Mouse (Mus musculus) testis, postnatal 10 days (tissue): Measurements from ENCODE around the gene Gm17617.

Source experiments
- DNase-seq: peaks from one replicate; pipeline ENCODE4 v3.0.0; 2021; ENCODE audit warnings: low spot score

Gm17617 gene

DNA sequence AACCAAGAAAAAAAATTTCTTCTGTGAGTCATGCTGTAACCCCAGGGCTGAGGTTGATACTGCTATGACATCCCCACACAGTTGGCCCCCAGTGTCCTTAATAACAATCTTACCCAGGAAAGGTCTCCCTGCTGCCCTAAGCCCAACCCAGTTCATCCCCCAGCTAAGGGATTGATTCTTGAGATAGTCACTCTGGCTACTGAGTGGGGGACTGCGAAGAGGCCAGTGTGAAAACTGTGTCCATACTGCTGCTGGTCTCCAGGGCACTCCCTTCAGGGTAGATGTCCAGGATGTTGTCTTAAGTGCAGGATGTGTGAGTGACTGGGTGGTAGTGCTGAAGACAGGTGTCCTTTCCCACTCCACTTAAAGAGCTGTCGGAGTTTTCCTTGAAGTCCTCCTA lies at the start of gene Gm17617:
TSS of gene Gm17617 (minus strand) at position 101 of the 400 bp plus-strand sequence.
- no peak for DNase-seq

GRCm38 (mm10) chr13:55182173-55182894 lies 49.0 kb upstream of the Gm17617 start:
- peak; percentile 76 for DNase-seq

DNA sequence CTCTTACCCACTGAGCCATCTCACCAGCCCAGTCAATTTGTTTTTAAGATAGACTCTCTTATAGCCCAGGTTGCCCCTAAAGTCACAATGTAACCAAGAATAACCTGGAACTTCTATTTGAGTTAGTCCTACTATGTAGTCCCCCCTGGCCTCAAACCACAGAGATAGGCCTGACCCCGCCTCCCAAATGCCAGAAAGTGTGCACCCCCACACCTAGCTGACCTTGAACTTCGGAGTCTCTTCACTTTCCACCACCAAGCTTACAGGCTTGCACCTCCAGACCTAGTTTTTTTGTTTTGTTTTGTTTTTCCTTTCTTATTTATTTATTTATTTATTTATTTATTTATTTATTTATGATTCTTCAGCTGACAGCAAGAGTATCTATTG lies 48.4 kb upstream of the Gm17617 start:
- no peak for DNase-seq

DNA sequence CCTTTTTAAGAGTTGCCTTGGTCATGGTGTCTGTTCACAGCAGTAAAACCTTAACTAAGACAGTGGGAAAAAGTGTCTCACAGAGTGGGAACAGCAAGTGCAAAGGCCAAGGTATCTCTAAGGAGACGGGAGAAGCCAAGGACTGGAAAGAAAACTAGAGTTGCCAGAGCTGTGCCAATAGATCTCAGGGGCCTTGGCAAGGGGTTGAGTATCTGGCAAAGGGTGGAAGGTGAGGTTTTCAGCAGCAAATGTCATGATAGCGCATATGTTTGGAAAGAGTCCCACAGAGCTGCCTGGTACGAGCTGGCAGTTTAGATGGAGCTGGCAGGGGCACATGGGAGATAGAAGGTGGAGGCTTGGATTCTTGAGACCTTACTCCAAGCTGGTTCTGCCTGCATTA lies 46.2 kb upstream of the Gm17617 start:
- no peak for DNase-seq

DNA sequence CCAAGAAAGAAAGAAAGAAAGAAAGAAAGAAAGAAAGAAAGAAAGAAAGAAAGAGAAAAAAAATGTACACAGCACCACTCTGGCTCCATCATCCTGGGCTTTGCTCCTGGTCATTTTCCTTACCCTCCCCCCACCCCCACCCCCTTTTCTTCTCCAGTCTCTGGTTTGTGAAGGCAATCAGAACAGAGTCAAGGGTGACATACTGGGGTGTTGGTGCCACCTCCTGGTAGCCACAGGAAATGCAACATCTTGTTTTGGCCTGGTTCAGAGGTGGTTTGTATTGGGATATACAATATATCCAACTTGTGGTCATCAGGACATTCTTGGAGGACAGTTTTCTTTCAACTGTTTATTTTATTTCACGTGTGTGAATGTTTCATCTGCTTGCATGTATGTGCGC lies 45.2 kb upstream of the Gm17617 start:
- peak; percentile 84 for DNase-seq

DNA sequence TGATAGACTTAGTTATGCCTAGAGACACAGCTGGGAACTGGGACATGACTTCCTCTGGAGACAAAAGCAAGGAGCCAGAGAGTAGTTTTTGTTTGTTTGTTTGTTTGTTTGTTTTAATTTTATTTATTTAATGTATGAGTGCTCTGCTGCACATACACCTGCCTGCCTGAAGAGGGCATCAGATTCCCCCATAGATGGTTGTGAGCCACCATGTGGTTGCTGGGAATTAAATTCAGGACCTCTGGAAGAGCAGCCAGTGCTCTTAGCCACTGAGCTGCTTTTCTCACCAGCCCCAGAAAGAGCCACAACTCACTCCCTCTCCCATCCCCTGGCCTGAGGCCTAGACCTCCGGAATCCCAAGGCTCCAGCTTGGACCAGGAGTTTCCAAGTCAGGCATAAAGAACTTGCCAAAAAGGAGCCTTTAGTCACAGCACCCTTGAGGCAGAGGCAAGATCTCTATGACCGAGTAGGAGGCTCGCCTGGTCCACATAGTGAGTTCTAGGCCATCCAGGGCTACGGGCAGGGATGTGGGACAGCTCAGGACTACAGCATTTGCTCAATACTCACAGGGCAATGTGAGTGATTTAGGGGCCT lies 44.7 kb upstream of the Gm17617 start:
- no peak for DNase-seq

GRCm38 (mm10) chr13:55176265-55176664 lies 42.9 kb upstream of the Gm17617 start:
- no peak for DNase-seq

DNA sequence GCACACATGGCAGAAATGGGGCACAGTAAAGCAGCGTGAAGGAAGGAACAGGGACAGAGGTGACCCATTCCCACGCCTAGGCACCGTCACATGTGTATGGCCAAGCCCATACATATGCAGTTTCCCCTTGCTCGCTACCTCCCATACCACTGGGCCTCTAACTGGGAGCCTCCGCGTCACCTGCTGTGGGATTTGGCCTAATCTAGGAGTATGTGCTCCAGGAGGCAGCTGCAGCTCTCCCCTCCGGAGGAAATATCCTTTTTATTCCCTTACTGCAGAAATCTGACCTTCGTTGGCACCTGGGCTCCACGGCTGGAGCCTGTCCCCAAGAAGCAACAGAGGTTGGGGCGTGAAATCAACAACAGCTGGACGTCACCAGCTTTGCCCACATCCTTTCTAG lies 41.0 kb upstream of the Gm17617 start:
- no peak for DNase-seq

DNA sequence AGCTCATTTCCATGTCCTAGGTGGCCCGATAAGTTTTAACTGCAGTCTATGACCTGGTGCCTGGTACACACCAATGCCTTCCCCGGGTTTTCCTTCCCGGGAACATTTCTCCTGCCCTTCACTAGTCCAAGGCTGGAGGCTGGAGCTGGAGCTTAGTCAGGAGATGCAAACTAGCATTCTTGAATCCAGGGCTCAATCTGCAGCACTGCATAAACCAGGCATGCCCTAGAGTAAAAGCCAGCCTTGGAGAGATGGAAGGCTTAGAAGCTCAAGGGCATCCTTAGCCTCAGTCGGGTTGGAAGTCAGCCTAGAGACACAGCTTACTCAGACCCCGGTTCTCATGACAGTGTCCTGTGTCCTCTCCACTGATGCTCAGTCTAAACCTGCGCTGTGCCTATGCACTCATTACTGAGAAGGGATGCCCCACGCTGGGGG lies 39.0 kb upstream of the Gm17617 start:
- no peak for DNase-seq

DNA sequence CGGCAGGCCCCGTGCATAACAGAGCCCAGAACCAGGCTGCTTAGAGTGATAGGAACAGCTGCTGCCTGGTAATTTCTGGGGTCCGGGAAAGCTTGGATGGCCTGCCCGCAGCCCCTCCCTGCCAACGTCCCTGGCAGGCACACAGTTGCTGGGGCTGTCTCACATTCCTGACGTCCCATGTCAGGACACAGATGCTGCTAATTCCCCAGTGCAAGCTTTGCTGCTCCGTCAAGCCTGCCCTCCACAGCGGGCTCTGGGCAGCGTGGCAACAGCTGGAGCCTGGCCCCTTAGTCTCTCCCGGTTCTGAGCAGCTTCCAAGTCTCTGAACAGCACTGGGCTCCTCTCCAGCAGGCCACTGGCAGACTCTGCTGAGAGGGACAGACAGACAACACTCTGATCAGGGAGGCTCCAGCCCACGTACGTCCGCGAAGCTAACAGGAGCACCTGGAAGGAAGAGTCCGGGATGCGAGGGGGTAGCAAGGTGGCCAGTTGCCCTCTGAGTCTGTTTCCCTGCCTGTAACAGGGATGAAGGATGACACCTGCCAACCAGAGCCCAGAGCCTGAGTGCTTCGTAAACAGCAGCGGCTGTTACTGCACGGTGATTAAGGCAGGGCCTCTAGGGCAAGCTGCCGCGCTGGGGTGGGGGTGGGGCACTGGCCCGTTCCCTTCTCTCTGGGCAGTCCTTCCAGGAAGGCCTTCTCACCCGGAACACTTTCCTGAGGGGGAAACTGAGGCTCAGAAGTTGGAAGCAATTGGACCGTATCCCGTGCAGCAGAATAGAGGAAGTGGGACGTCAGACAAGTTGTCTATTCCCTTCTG lies 38.4 kb upstream of the Gm17617 start:
- DNase-seq = peak; percentile 69

GRCm38 (mm10) chr13:55168958-55169369 lies 35.6 kb upstream of the Gm17617 start:
- peak; percentile 82 for DNase-seq

- DNase-seq = no peak
Observed at GRCm38 (mm10) chr13:55168255-55168654, 34.9 kb upstream of the Gm17617 start.

DNA sequence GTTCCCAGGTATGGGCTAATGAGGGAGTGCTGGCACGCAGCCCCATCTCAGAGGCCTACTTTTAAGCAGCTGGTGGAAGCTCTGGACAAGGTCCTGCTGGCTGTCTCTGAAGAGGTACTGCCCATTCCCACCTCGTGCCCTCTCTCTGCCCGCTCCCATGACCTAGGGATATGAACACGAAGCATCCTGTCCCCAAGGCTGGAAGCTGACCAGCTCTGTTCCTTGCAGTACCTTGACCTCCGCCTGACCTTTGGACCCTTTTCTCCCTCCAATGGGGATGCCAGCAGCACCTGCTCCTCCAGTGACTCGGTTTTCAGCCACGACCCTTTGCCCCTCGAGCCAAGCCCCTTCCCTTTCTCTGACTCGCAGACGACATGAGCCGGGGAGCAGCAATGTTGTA lies 34.5 kb upstream of the Gm17617 start:
- no peak for DNase-seq

DNA sequence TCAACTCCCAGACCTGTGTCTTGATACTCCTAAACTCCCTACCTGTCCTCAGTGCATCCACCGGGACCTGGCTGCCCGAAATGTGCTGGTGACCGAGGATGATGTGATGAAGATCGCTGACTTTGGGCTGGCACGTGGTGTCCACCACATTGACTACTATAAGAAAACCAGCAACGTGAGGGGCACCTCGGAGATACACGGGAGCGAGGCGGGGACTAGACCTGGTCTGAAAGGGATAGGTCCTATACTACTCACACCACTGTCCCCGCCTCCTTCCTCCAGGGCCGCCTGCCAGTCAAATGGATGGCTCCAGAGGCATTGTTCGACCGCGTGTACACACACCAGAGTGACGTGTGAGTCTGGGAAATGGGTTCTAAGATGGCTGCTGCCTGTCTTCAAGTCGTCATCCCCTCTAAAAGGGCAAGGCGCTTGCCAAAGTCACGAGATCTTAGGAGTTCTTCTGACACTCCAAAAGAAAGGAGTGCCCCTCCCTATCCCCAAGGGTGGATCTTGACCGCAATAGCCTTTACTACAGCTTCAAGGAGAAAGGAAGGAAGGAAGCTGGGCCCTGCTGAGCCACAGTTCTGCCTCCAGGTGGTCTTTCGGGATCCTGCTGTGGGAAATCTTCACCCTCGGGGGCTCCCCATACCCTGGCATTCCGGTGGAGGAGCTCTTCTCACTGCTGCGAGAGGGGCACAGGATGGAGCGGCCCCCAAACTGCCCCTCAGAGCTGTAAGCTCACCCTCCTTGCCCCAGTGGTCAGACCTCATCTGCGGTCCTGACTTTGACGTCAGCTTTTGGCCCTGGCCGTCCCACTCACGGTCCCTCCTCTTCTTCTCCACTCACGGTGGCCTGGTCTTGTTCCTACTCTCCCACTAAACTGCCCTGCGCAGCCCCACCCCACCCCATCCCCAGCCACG lies 33.7 kb upstream of the Gm17617 start:
- DNase-seq = no peak

- DNase-seq = no peak
Observed at GRCm38 (mm10) chr13:55165831-55166339, 32.5 kb upstream of the Gm17617 start.

DNA sequence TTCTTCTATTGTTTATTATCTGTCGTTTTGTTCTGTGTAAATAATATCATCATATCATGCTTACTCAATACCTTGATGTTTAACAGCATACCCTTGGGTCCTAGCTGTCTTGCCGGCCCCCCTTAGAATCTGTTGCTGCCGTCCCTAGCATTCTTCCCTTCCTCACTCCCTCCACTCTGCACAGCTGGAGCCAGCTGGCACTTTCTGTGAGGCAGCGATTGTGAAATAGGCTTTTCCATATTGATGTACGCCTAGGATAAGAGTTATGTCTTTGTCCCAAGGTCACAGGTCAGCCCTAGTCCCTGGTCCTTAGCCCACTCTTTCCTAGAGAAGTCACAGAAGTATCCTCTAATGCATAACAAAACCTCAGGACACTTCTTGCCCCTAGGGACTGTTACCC lies 30.2 kb upstream of the Gm17617 start:
- DNase-seq = no peak

- DNase-seq = no peak
Observed at GRCm38 (mm10) chr13:55162365-55162764, 29.0 kb upstream of the Gm17617 start.

DNA sequence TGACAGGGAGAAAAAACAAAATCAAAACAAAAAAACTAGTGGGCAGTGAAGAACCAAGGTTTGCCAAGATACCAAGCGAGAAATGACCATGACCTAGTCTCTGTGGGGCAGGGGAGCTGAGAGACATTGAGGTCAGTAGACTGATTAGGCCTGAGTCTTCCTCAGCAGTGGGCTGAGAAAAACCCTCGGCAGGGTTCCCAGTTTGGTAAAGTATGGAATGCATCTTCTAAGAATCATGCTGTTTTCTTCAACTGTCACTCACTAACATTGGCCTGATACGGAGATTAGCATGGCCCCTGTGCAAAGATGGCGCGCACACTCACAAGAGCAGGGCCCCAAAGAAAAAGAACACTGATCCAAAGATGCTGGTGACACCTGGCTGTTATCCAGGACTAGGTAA lies 20.6 kb upstream of the Gm17617 start:
- no peak for DNase-seq

DNA sequence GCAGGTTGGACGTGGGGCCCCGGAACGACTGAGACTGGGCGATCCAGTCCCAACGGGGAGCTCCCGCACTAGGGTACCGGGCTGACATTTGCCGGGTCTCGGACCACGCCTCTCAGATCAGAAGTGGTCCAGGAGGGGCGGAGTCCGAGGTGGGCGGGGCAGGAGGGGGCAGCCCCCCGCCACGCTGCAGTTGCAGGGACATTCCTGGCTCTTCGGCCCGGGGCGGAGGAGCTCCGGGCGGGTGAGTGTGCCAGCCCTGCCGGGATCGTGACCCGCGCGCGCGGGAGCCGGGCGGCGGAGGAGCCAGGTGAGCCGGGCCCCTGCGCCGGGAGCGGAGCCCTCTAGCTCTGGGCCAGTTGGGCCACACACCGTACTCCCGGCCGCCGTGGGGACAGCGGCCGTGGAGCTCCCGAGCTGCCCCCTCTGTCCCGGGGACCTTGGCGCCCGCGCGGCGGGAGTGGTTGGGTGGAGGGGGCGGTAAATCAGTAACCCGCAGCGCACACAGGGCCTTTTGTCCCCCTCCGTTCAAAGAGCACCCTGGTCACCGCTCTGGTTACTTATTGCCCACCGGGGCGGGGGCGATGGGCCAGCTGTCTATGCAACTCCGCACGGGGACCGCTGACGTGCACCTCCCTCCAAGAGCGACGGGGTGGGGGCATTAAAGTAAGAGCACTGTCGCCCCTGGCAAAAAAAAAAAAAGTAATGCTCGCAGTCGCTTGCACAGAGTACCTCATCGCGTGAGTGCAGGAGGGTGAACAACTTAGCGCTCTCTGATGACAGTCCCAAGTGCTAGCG lies 19.5 kb upstream of the Gm17617 start, which contains the start of gene Fgfr4:
TSS of gene Fgfr4 (plus strand) at position 20 of the 795 bp plus-strand sequence.
- DNase-seq = peak; percentile 75

DNA sequence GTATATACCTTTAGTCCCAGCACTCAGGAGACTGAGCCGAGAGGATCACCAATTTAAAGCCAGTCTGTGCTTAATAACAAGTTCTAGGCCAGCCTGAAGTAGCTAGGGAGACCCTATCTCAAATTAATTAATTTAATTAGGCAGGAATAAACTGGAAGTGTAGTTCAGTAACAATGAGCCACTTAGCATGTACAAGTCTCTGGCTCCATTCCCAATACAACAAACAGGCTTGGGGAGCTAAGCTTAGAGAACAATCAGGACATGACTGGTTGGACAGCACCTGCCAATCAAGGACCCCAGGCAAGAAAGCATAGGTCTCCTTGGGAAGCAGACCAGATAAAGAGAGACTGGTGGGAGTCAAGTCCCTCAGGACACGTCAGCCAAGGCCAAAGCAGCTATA lies 6.9 kb upstream of the Gm17617 start:
- DNase-seq = no peak

GRCm38 (mm10) chr13:55135382-55135781 lies 2.0 kb upstream of the Gm17617 start:
- no peak for DNase-seq
